Mouse (Mus musculus): ENCODE measurements around the gene Cfap54.
A peak's percentile ranks its signal among the peaks of the same experiment; 100 is the strongest.

Cfap54 gene

DNA sequence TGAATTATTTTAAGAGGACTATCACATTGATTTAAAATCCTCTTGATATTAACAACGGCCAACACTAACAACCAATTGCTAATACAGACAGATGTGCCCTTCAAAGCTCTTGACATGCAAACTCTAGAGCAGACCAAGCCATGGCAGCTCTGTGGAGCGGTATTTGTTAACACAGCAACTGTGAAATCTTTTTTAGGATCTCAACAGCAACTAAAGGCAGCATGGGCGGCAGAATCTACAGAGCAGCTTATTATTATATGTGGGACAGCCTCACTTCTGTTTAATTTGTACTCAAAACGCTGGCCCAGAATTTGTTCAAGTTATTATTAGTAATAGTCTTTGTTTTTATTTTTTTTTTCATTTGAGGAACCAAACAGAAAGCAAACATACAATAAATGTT is 28.1 kb downstream of the Cfap54 start:
- DNase-seq (ENCODE audit: low read depth) = no peak

DNA sequence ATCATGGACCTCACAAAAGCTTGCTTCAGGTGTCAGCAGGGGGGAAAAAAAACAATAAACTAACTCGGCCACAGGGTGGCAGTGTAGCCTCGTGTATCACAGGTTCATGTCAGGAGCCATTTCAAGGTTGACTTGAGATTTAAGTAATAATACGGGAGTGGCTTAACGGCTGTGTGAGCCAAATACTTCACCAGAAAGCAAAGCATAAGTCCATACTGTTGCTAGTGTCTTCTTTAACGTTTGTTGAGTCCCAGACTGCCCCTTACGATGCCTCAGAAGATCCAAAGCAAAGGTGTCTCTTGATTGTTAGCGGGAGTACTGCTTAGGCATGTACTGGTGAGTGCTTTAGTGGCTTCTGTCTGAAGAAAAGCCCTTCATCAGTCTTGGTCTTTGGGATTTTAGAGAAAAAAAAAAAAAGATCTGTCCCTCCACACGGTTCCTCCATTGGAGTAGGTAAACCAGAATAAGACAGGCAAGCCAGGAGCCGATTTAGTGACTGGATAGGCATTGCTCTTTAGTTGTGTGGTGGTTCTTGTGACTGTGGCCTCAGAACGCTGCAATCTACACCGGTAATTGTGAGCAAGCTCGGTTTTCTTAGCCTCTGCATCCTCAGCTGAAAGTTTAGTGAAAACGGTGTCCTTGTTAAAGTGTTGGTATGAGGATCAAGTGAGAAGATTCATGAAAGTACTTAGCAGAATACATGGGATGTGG is 30.2 kb downstream of the Cfap54 start:
- peak; percentile 94 for DNase-seq (ENCODE audit: low read depth)

DNA sequence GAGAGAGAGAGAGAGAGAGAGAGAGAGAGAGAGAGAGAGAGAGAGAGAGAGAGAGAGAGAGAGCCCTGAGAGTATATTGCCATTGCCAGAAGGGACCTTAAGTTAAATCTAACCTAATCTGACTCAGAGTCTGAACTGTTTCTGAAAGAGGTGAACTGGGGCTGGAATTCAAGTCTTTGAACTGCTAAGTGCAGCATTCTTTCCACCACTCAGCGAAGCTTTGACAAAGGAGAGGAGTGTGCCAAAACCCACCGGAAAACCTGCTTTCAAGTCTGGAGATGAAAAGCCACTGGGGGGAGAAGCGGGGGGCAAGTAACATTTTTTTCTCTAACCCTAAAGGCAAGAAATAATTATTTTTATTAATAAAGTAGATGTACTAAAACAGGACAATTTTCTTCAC is 30.8 kb downstream of the Cfap54 start:
- no peak for DNase-seq (ENCODE audit: low read depth)

DNA sequence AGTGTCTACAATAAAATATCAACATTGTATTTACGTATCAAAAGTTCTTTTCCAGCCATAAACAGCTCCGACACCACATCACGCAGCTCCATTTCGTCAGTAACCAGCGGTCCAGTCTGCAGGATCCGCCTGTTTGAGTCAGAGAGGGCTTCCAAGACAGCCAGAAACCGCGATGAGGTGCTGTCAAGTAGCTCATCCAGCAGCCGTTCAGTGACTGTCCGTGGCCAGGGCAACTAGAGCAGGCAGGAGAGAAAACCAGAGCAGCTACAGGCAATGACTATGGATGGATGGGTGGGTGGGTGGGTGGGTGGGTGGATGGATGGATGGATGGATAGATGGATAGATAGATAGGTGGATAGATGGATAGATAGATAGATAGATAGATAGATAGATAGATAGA is 38.2 kb downstream of the Cfap54 start:
- DNase-seq (ENCODE audit: low read depth) = no peak

DNA sequence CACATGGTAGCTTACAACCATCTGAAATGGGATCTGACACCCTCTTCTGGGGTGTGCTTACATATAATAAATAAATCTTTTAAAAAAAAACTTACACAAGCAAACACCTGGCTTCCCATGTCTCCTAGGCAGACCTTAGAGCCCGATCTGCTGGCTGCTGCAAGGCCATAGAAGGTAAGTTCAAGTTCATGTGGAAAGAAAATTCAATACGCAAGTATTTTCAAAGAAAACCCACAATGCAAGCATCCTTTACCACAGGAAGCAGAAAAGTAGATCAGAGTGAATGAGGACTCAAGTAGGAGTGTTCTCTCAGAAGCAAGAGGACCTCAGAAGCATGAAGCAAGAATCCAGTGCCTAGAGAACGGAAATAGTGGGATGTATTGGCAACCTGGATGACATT is 39.6 kb downstream of the Cfap54 start:
- peak; percentile 83 for DNase-seq (ENCODE audit: low read depth)

DNA sequence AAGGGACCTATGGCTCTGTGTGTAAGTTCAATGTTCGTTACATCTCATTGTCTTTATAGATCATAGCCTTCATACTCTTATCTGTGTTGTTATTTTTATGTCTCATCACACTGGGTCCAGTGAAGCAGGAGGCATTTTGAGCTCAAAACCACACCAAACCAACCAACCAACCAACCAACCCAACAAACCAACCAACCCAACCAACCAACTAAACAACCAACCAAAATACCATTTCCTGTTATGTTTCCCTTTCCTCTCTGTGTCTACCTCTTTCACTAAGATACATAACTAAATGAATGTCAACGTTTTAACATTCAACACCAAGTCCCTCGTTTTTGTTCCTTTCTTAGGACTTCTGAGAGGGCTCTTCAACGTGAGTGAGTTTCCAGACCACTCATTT is 40.0 kb downstream of the Cfap54 start:
- DNase-seq (ENCODE audit: low read depth) = peak; percentile 76

DNA sequence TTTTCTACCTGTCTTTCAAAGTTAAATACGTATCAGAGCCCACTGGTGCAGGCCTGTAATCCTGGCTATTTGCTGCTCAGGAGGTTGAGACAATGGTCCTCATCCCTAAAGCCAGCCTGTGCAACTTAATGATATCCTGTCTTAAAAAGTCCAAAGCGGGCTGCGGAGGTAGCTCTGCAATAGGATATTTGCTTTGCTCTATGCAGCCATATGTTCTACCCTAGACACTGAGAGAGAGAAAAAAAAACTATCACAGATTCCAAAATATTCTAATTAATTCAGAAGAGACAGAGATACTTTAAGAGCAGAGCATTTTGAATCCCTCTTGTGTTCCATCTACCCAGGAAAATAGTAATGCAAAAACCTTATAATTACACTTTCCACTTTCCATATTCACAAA is 44.9 kb downstream of the Cfap54 start:
- DNase-seq (ENCODE audit: low read depth) = no peak

DNA sequence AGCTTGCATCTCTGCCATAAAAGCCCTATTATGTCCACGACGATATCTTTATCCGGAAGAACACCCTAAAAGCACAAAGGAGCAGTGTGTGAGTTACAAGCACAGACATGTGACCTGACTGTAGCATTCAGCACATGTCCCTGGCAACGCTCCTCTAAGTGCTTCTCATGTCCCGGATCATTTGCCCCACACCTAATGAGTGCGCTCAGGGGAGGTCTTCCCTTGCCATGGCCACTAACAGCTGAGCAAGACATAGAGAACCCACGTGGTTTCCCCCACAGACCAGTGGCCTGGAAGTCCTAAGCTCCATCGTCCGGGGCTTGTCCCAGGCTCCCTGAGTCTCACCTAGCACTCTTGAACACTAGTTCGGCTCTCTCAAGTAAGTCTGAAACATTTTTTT is 45.9 kb downstream of the Cfap54 start:
- DNase-seq (ENCODE audit: low read depth) = no peak

DNA sequence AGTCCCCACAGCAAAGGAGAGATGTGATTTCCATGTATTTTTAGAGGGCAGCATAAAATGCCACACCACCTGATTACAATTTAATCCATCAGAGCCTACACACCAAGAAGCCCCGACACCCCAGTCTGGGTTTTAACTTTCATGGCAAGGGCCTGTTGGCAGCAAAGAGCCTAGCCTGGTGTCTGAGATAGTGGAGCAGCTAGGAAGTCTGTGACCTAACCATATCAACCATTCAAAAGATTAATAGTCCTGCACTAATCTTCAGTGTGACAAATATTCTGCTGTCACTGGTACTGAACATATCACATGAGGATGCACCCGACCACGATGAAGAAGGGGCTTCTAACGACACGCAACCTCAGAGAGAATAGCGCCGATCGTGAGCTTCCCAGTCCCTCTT is 58.1 kb downstream of the Cfap54 start:
- DNase-seq (ENCODE audit: low read depth) = no peak

DNA sequence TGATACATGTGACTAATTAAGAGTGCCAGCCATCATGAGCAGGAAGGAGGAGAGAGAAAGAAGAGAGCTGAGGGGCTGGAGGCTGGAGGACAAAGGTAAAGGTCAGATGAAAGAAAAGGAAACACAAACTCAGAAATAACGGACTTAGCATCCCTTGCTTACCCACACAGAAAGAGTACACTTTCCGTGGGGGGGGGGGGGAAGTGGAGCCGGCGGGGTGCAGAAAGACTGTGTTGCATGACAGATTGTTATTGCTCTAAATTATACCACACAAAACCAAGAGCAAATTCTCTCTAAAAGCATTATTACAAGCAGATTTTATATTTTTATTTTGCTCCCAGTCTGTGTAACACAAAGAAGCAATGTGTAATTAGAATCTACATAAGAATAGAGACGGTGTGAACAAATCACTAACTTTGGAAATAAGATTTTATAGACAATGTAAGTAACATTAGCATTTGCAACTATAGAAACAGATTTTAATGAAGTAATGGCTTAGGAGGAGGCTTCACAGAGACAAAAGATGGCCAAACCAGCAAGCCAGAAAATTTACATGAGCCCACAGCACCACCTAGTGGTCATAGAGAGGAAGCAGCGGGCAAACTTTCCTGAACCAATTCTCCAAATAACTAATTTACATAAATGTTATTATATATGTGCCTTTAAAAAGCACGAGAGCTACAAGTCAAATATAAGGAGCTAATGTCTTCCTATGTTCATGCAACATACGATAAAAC is 67.2 kb downstream of the Cfap54 start:
- peak; percentile 73 for DNase-seq (ENCODE audit: low read depth)

DNA sequence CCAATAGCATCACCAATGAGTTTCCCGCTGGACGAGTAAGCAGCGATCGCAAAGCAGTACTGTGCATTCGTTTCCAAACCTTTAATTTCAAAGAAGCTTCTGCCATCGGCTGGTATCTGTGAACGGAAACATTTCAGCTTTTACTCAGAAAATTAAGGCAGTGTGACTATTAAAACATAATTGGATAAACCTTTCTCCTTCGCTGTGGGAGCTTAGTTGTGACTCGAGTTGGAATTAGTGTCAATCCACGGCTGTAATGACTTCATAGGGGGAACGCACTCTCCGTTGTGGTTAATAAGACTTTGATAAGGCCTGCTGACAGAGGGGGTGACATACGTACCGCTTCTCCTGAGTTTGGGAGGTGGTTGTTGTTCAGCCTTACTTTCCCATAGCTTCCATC is 70.3 kb downstream of the Cfap54 start:
- DNase-seq (ENCODE audit: low read depth) = no peak

DNA sequence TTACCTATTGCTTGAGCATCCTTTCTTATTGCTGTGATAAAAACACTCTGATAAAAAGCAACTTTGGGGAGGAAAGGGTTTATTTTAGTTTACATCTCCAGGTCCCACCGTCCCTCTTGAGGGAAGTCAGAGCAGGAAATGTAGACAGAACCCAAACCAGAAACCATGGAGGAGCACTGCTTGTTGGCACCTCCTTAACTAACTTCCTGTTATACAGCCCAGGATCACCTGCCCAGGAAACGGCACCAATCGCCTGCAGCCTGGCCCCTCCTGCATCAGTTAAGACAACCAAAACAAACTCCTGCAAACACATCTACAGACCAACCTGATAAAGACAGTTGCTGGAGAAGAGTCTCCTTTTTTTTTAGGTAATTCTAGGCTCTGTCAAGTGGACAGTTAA is 74.4 kb downstream of the Cfap54 start:
- DNase-seq (ENCODE audit: low read depth) = peak; percentile 15

DNA sequence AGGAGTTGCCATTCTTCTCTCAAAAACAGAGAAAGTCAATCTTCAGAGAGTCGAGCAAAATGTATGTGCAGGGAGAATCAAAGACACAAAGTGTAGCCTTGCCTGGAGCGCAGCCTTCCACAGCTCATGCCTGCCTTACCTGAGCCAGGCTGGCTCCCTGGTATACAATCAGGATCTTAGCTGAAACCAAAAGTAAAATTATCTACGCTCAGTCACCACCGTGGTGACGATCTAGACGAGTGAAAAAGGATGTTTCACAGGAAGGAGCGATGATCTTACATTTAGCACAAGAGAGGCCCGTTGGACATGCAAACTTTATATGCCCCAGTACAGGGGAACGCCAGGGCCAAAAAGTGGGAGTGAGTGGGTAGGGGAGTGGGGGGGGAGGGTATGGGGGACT is 75.0 kb downstream of the Cfap54 start:
- peak; percentile 18 for DNase-seq (ENCODE audit: low read depth)

DNA sequence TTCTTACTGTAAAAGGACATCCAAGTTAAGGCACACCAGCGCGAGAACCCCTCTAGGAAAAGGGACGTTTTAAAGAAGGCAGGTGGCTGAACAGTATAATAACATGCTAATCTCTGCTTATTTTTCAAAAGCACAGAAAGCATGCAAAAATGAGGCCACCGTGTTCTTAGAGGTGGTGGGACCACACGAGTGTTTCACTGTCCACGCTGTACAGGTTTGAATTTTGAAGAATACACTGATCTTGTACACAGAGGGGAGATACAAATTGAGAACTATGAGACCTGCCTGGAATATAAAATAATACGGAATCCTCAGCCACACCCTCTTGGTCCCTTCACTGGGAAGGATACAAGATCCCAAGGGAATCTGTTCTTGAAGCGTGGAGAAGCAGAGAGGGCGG is 82.9 kb downstream of the Cfap54 start:
- DNase-seq (ENCODE audit: low read depth) = no peak

DNA sequence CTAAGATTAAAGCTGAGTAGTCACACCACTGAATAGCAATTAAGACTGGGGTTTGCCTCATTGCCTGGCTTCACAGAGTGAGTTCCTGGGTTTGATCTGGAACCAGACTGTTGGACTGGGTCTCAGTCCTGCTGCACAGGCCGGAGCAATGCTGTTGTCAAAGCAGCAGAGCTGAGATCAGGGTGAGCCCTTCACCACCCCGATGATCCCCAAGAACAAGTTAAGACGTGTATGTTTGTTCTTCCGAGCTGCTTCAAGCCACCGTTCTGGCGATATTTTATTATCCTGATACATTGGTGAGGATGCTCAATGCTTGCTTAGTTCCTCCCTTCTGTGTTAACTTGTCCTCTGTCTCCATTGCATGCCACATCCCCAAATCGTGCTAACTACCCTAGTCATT is 86.2 kb downstream of the Cfap54 start:
- DNase-seq (ENCODE audit: low read depth) = no peak

DNA sequence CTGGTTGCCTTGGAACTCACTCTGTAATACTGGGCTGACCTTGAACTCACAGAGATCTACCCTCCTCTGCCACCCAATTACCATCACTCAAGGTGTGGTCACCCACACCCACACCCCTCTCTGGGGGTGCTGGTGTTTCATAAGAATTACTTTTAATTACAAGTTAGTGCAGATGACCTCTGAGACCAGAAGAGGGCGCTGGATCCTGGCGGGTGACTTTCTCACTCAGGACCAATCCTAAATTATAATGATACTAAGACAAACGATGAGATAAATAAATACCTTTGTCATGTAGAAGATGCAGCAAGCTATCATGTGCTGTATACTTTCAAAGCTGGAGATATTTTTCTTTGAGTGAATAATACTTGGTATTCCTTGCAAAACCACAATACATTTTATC is 87.1 kb downstream of the Cfap54 start:
- DNase-seq (ENCODE audit: low read depth) = no peak

DNA sequence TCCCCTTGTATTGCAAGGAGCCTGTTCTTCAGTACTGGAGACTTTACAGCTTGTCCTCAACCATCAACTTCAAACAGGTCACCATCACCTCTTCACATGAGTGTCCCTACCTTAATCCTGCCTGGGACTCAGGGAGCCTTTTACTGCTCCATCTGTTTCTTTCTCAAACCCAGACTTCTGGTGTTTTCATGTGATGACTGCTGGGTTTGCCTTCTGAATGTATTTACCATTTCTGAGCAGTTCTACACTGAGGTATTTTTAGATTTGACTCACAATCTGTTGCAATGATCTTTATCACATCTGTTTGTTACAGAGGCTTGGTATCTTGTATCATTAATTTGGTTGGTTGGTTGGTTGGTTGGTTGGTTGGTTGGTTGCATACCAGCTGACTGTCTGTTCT is 88.9 kb downstream of the Cfap54 start:
- no peak for DNase-seq (ENCODE audit: low read depth)

DNA sequence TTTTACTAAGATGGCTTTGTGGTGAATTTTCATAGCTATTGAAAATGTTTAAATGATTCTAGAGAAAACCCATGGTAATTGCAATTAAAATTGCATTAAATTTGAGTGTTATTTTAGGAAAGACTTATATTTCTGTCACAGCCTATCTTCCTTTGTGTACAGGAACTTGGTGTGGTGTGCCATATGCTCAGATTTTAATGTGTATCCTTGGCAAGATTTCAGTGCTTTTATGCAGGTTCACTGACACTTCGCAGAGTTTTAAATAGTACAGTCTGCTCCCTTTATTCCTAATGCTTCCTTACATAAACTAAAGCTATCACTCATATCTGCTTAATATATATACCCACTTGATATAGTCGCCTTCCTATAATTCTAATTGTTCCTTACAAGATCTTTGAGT is 90.8 kb downstream of the Cfap54 start:
- no peak for DNase-seq (ENCODE audit: low read depth)

DNA sequence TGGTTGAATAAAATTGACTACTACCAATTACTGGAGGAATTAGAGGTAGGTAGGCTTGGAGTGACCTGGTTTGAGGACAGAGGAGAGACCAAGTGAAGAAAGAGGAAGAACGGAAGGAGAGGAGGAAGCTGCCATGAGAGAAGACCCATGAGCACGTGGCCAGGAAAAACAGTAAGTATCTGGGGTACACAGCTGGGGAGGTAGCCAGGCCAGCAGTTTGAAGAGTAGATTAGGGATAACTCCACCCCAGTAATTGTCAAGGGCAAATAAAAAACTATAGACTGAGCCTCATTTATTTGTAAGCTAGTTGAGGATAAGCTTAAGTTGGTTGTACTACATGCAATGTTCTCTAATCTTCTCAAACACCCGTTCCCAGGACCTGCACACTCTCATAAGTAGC is 116.3 kb downstream of the Cfap54 start:
- DNase-seq (ENCODE audit: low read depth) = no peak

DNA sequence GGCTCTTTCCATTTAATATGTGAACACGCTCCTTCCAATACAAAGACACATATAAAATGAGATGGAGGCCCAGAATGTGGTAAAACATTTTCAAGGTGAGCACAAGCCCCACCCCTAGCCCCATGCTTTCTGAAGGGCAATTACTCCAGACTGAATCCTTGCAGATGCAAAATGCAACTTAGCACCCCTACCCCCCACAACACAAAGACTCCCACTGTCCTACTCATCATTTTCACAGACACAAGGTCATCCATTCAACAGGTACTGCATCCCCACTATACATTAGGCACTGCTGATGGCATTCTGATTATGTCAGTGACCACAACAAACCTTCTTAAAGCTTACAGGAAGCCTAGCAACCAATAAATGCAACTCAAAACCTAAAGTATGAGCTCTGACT is 131.4 kb downstream of the Cfap54 start:
- no peak for DNase-seq (ENCODE audit: low read depth)

DNA sequence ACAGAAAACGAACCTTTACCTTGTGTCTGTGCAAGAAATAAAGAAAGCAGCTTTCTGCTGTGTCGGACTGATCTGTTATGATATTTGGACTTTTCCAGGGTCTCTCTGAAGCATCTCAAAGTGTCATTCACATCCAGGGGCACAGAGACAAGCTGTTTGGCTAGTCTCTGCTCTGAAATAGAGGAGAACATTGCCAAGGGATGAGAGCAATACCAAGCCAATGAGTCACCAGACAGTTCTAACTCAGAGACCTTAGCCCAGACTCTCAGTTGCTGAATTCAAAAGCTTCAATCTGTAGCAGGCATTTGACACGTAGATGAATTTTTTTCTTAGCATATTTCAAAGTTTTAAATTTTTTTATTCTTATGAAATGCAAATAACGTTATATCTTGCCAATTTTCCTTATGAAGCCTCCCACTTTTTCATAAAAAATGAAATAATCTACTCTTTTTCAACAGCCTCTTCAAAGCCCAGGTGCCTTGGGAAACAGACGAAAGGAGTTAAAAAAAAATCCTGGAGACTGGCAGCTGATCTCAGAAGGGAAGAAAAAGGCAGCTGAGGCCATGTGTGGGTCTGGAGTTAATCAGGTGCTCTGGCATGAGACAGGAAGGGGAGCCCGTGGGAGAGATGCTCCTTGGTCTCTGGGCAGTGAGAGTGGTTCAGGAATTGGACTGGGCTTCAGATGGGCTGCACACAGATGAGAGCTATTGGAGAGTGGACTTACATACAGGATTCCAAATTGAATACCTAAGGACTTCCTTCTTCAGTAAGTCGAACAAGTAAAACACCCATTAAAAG is 138.4 kb downstream of the Cfap54 start:
- DNase-seq (ENCODE audit: low read depth) = no peak

DNA sequence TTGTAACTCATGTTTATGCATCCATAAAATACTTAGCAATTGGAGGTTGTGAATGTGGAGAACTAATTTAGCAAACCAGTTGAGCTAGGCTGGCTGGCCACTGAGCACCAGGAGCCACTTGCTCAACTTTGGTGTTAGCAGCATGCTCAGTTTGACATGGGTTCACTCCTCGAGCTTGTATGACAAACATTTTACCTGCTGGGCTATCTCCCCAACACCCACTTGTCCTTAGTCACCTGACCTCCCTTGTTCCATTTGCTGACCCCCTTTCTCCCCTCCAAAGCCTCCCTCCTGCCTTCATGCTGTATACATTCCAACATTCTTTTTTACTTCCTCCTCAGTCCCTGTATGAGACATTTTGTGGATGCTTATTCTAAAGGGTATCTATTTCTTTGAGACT is 139.8 kb downstream of the Cfap54 start:
- no peak for DNase-seq (ENCODE audit: low read depth)

DNA sequence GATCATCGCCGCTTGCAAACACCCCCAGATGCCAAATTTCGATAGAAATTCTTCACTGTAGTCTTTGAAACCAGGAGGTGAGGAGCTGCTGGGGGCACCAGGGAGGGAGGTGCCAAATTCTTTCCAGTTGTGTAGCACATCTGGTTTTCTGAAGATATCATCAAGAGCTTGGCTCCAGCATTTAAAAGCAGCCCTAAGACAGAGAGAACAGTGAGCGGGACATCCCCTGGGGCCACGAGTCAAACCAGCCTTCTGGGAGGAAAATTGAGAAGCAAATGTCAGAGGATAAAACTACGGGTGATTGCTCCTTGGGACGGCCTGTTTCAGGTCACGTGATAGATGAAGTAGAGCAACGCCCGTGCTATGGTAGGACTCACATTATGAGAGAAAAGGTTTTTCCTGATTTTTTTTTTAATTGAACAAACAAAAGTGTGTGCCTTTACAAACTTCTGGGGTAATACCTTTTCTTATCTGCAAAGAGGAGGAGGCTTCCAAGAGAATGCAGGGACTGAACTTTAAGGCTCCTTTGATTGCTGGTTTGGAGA is 143.6 kb downstream of the Cfap54 start:
- no peak for DNase-seq (ENCODE audit: low read depth)
